Mouse (Mus musculus): ENCODE results near the gene Npr3.

- TF ChIP-seq CTCF (IDR thresholded peaks at IDR 0.05; ENCODE audit: extremely low read depth, insufficient read depth, low read length) (peak; percentile 38; the same call in 1 of the 2 replicates), POLR2A (IDR thresholded peaks at IDR 0.05; ENCODE audit: extremely low read depth, insufficient read depth, low read length) (no peak)
These were observed at the start of gene Npr3 for GRCm38 (mm10) chr15:11906571-11907531.

All from cortical plate, adult 2 months (tissue).